Mouse (Mus musculus) left cerebral cortex, postnatal 10 days (tissue): ENCODE results near the gene Cbx4. TPM values are rescaled to one million over a fixed set of nuclear protein-coding genes. Genes with fewer than 3 reads are reported as not detected.
A peak's percentile ranks its signal among the peaks of the same experiment; 100 is the strongest.

ENCODE experiments used
- DNase-seq, 2 experiments: peaks; one replicate each; pipeline ENCODE4 v3.0.0; 2021 to 2022; ENCODE audit warnings: low spot score in 2 of 2, mixed read lengths in 1 of 2; ENCODE audit errors: extremely low spot score in 1 of 2
- intact Hi-C: fragments of 180-260 bp; cut with DNase I; formaldehyde crosslinking; loops from one replicate; pipeline ENCODE4 v1.15.1; 2025
- total RNA-seq, 2 experiments: library from RNA; stranded (reverse); gene quantifications; 2 replicates each; pipeline ENCODE4 v1.2.3; 2021

The Cbx4 gene
- total RNA-seq, 2 experiments from 2014 or later: 54.4 to 56.9 TPM

GRCm38 (mm10) chr11:119073876-119074433 is 12.1 kb downstream of the Cbx4 start:
- intact Hi-C loops: no loop called here
- DNase-seq: no peak

DNA sequence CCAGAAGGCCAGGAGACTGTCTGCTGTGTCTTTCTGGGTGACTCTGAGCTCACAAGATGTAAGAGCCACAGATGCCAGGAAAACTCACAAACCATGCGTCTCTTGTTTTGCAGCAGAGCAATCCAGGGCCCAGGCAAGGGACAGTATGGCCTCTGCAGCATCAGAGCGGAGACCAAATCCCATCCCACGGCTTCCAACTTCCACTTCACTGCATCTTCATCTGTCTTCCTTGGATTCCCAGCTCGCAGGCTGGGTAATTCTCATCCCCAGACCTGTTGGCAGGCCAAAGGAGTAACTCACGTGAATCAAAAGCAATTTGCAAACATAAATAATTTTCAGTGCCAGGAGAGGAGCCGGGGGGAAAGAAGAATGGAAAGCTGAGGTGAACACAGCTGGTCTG is 13.0 kb downstream of the Cbx4 start:
- DNase-seq: no peak
- intact Hi-C loops: no loop called here

- intact Hi-C loops: no loop called here
Observed at GRCm38 (mm10) chr11:119072239-119072638, 13.8 kb downstream of the Cbx4 start.

GRCm38 (mm10) chr11:119066841-119067240 is 19.2 kb downstream of the Cbx4 start:
- no peak for DNase-seq
- intact Hi-C loops: no loop called here

More at GRCm38 (mm10) chr11:119072239-119072638, 13.8 kb downstream of the Cbx4 start:
- no peak for DNase-seq

DNA sequence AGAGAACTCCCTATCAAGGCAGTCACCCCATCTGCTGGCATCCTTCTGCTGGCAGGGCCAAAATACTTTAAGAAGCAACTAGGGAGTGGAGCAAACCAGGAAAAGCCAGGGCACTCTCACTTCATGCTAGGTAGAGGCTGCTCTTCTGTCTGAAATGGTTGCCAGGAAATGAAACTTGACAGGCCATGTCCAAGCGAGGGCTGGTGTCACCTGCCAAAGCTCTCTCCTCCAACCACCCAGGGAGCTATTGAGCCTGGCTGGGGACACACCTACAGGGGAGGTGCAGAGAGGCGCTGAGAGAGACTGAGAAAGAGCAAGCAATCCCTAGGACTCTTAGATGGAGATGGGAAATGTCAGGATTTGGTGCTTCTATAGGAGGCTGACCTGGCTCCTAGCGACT is 26.8 kb downstream of the Cbx4 start:
- no peak for DNase-seq
- intact Hi-C loops: no loop called here

GRCm38 (mm10) chr11:119058041-119058995 is 27.7 kb downstream of the Cbx4 start:
- intact Hi-C loops: no loop called here
- peak in 1 of 2 experiments; percentile 64 for DNase-seq

DNA sequence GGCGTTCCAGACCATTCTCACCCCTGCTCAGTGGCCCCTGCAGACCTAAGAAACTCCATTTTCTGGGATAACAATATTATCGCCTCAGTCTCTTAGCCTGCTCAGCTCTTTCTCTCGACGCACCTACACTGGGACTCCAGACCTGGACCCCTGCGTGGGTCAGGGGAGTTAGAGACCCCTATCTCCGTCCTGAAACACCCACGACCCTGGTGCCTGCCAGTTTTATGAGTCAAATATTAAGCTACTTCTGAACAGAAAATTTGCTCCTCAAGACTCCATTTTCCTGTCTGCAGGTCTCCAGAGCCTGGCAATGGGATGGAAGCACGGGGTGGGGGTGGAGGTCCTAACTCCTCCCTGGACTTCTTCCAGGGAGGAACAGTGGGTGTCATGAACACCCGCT is 28.7 kb downstream of the Cbx4 start:
- DNase-seq: no peak
- intact Hi-C loops: loop anchor here (2.0 kb wide), 1 partner anchor 28 kb away; no protein-coding TSS in a partner anchor

- DNase-seq: peak in 1 of 2 experiments; percentile 83
- intact Hi-C loops: loop anchor here (2.0 kb wide), 1 partner anchor 28 kb away; no protein-coding TSS in a partner anchor
Observed at GRCm38 (mm10) chr11:119056301-119057211, 29.5 kb downstream of the Cbx4 start.

GRCm38 (mm10) chr11:119055571-119056131 is 30.4 kb downstream of the Cbx4 start:
- DNase-seq: no peak
- intact Hi-C loops: loop anchor here (2.0 kb wide), 1 partner anchor 29 kb away; no protein-coding TSS in a partner anchor

DNA sequence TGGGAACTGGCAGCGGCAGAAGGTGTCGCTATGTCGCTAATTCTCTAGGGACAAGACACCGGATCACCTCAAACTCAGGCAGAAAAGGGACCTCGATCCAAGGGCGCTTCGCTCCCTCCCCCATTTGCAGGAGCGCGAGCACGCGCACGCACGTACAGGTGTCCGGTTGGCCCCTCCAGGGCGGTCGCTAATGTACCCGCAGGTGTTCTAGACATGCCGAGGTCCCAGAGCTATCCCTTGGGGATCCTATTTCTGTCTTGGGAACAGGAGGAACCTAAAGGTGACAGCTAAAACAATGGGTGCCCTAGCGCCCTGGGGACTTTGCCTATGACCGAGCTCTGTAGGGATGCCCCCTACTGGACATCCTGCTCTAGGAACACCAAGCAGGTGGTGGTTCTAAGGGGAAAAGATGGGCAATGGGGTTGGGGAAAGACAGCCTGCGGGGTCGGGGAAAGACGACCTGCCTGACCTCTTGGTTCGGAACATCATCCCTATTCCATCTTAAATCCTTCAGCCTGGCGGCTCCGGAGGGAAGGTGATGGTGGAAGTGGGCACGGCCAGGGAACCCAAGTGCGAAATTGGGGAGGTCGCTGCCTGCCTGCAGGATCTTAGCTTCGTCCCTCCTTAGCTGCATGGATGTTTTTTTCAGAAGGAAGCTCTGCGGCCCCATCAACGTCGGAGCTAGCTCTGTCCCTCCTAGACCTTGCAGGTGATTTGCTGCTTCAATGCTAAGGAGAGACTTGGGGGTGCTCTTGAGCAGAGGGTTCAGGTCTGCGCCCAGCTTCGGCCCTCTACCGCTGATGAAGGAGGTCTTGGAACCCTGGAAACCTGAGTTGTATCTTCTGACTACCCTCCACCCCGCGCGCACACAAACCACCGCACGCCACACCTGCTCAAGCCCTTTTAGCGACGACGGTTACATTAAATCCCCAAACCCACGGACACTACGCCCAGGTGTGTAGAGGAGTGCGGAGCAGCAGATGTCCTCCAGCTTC is 31.4 kb downstream of the Cbx4 start:
- intact Hi-C loops: loop anchor here (5.0 kb wide), 1 partner anchor 133 kb away; no protein-coding TSS in a partner anchor

DNA sequence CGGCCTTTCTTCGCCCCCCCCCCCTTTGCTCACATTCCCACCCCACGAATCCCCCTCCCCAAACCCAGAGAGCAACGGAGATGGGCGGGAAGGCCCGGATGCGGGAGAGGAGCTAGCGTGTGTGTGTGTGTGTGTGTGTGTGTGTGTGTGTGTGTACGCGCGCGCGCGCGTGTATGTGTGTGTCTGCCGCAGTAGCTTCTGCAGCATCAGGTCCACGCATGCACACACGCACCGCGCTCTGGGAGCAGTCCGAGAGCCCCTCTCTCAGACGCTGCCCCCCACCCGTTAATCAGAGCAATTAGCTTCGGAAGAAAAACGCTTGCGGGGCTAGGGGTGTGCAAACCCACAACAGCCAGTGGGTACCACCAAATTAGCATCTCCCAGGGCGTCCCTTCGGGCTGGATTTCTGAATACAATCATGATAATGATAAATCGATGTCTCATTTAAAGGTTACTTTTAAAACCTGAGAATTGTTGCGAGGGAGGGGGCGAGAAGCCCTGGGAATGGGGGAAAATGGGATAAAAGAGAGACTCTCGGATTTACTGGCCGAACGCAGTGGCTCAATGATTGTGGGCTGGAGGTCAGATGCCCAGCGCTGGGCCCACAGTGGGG is 32.2 kb downstream of the Cbx4 start:
- peak; percentile 76 to 82 for DNase-seq
- intact Hi-C loops: loop anchor here (5.0 kb wide), 1 partner anchor 133 kb away; no protein-coding TSS in a partner anchor

More for the DNA sequence above, 31.4 kb downstream of the Cbx4 start:
- DNase-seq: peak in 1 of 2 experiments; percentile 60

GRCm38 (mm10) chr11:119053257-119053670 is 32.8 kb downstream of the Cbx4 start:
- peak; percentile 90 to 91 for DNase-seq

DNA sequence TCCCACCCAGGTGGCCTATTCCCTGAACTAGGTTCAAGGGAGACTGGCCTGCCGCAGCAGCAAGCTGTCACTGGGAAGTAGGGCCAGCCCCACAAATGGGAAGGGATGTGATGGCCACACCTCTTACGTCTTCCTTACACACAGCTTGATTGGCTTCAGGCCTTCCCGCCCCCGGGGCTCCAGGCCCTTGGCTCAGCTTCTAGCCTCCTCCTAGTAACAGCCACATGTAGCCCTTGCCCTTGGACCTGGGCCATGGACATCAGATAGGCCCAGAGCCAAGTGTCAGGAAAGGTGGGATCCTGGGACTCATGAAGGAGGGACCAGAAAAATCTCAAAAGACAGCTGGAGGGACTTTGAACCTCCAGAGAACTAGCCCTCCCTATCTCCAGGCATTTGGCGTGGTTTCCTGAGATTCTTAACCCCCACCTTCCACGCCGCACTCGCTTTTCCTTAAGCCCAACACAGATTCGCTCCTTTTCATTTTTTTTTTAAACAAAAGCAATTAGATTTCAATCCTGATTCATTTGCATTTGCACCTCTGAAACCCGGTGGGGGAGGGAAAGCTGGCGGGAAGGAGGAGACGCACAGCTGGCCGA is 33.3 kb downstream of the Cbx4 start:
- intact Hi-C loops: loop anchor here (5.0 kb wide), 1 partner anchor 135 kb away; no protein-coding TSS in a partner anchor
- peak in 1 of 2 experiments; percentile 67 for DNase-seq

More at GRCm38 (mm10) chr11:119053257-119053670, 32.8 kb downstream of the Cbx4 start:
- intact Hi-C loops: loop anchor here (5.0 kb wide), 1 partner anchor 134 kb away; no protein-coding TSS in a partner anchor

- intact Hi-C loops: loop anchor here (5.0 kb wide), 1 partner anchor 135 kb away; no protein-coding TSS in a partner anchor
- peak in 1 of 2 experiments; percentile 56 for DNase-seq
Observed at GRCm38 (mm10) chr11:119051927-119052660, 33.9 kb downstream of the Cbx4 start.

DNA sequence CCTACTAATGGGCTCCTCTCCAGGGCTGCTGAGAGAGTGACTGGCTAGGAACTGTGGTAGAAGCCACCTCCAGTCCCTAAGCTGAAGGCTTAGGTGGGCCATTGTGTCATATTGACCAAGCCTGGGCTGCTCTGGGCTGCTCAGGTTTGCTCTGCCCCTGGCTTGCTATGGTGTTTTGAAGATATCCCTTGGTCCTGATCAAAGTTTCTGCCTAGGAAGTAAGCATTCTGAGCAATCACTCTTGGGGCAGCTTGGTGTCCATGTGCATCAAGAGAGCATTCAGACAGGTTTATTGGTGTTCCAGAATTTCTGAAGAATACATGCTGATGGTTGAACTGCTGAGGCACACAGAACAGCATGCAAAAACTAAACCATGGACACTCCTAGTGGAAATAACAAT is 34.6 kb downstream of the Cbx4 start:
- no peak for DNase-seq
- intact Hi-C loops: loop anchor here (5.0 kb wide), 1 partner anchor 136 kb away; no protein-coding TSS in a partner anchor
